Mouse (Mus musculus) hematopoietic multipotent progenitor cell, adult 10-12 weeks (in vitro differentiated cells): Measurements from ENCODE around the gene Haus8. TPM values are rescaled to one million over a fixed set of nuclear protein-coding genes. Genes with fewer than 3 reads are reported as not detected.

Source experiments
- polyA plus RNA-seq: library from polyadenylated mRNA; stranded (reverse); fragments of >175 nt; gene quantifications from 2 replicates; pipeline ENCODE4 v1.2.3, GENCODE M21; 2012; ENCODE audit warnings: low replicate concordance

Haus8 gene
- polyA plus RNA-seq: 8.3 and 12.3 TPM in 2 replicates

GRCm38 (mm10) chr8:71272286-71273150 lies at the start of gene Haus8, which contains the start of gene Myo9b:
TSS of gene Haus8 (minus strand) at chr8:71272934.
TSS of gene Myo9b (plus strand) at chr8:71272714.

Other genes with a start within 250 kb of the Haus8 start
- gene Myo9b, start 220 bp downstream of the Haus8 start, polyA plus RNA-seq: 99.7 and 179 TPM in 2 replicates
- gene Use1, start 93.9 kb upstream of the Haus8 start, polyA plus RNA-seq: 230 and 318 TPM in 2 replicates
- 49.5 and 128 TPM in 2 replicates for gene Ocel1, start 98.4 kb upstream of the Haus8 start, polyA plus RNA-seq
- 47.0 and 71.0 TPM in 2 replicates for gene Nr2f6, start 109.0 kb upstream of the Haus8 start, polyA plus RNA-seq
- gene Ushbp1, start 122.9 kb upstream of the Haus8 start, polyA plus RNA-seq: 0.64 and 1.2 TPM in 2 replicates
- gene Babam1, start 123.9 kb upstream of the Haus8 start, polyA plus RNA-seq: 86.4 and 115 TPM in 2 replicates
- 4.4 and 11.0 TPM in 2 replicates for gene Ankle1, start 133.1 kb upstream of the Haus8 start, polyA plus RNA-seq
- 63.5 and 128 TPM in 2 replicates for gene Abhd8, start 190.7 kb upstream of the Haus8 start, polyA plus RNA-seq
- gene Mrpl34, start 192.0 kb upstream of the Haus8 start, polyA plus RNA-seq: 62.6 and 70.7 TPM in 2 replicates
- gene Dda1, start 196.3 kb upstream of the Haus8 start, polyA plus RNA-seq: 230 and 542 TPM in 2 replicates
- gene Ano8, start 213.0 kb upstream of the Haus8 start, polyA plus RNA-seq: 8.3 and 23.9 TPM in 2 replicates
- gene Gtpbp3, start 215.2 kb upstream of the Haus8 start, polyA plus RNA-seq: 21.2 and 52.5 TPM in 2 replicates
- 7.0 and 42.5 TPM in 2 replicates for gene Plvap, start 238.8 kb upstream of the Haus8 start, polyA plus RNA-seq